In genomic region chr3:107516776-107517630, GRCm38 (mm10) we compare ENCODE assay signal across 8 mouse cellular contexts. TPM values are rescaled to one million over a fixed set of nuclear protein-coding genes. Genes with fewer than 3 reads are reported as not detected.
DNase-seq lines count a peak whose midpoint lies in the region; ATAC-seq lines count a peak whose summit lies in the region.

No protein-coding gene starts in this region.

- DNase-seq in lung, postnatal 25 days (ENCODE audit: low spot score): no peak
- peak; percentile 75 for DNase-seq in embryo, embryonic 10.5 days (ENCODE audit: low spot score)
- peak; percentile 9 for DNase-seq in liver
- DNase-seq in right cerebral cortex, postnatal 25 days: peak; percentile 65
- DNase-seq in ovary, postnatal 14 days (ENCODE audit: low spot score): no peak

- H3K4me2 ChIP-seq in lung, embryonic 16.5 days (ENCODE audit: low read depth, low read length): peak overlapping the region; percentile 71
- H3K4me2 ChIP-seq in hindbrain, embryonic 16.5 days (ENCODE audit: low read length): peak overlapping the region; percentile 80

- H3K4me3 ChIP-seq in lung, embryonic 16.5 days (ENCODE audit: low read length): peak overlapping the region; percentile 47
- H3K4me3 ChIP-seq in hindbrain, embryonic 16.5 days (ENCODE audit: low read length): peak overlapping the region; percentile 67

- peaks cover 11% of the 10 kb centered on the region for H3K4me1 ChIP-seq in lung, embryonic 16.5 days (replicated peaks; ENCODE audit: control insufficient read depth, insufficient read depth, low read length)
- H3K4me1 ChIP-seq in hindbrain, embryonic 16.5 days (ENCODE audit: control insufficient read depth, insufficient read depth, low read depth, low read length): peaks cover 12% of the 10 kb centered on the region

- peaks cover 28% of the 10 kb centered on the region for H3K27me3 ChIP-seq in lung, embryonic 16.5 days (ENCODE audit: control insufficient read depth, insufficient read depth, low read depth, low read length)
- peaks cover 3% of the 10 kb centered on the region; the same call in 1 of the 2 replicates for H3K27me3 ChIP-seq in hindbrain, embryonic 16.5 days (replicated peaks; ENCODE audit: control insufficient read depth, insufficient read depth, low read length)

- peak overlapping the region; percentile 64 for H3K9ac ChIP-seq in lung, embryonic 16.5 days (ENCODE audit: low read length)
- peak overlapping the region; percentile 76 for H3K9ac ChIP-seq in hindbrain, embryonic 16.5 days (ENCODE audit: low read depth, low read length)

- 8% methylated on average over 54 of the region's 55 CpGs for WGBS in lung, embryonic 16.5 days
- 4% methylated on average over 55 of the region's 55 CpGs for WGBS in hindbrain, embryonic 16.5 days

- H3K27ac ChIP-seq in lung, embryonic 16.5 days (ENCODE audit: low read length): no peak overlapping the region
- peak overlapping the region; percentile 84 for H3K27ac ChIP-seq in hindbrain, embryonic 16.5 days (ENCODE audit: low read depth, low read length)

- H3K36me3 ChIP-seq in lung, embryonic 16.5 days (ENCODE audit: control insufficient read depth, insufficient read depth, low read length): no peaks in the 10 kb centered on the region
- H3K36me3 ChIP-seq in hindbrain, embryonic 16.5 days (ENCODE audit: control insufficient read depth, insufficient read depth, low read length): no peaks in the 10 kb centered on the region

- H3K9me3 ChIP-seq in lung, embryonic 16.5 days (ENCODE audit: control insufficient read depth, low read length): no peaks in the 10 kb centered on the region
- no peaks in the 10 kb centered on the region for H3K9me3 ChIP-seq in hindbrain, embryonic 16.5 days (ENCODE audit: control insufficient read depth, low read length)

- peak; percentile 89 for ATAC-seq in lung, embryonic 16.5 days (ENCODE audit: low read depth)
- ATAC-seq in hindbrain, embryonic 16.5 days: peak; percentile 82
- no peak for ATAC-seq in inflammation-experienced regulatory T-cells, adult 6 months

RNA-seq across cellular contexts. Expression of gene Slc6a17, which starts 0.8 kb away (rescaled TPM):
- 1.3 and 1.8 TPM in 2 replicates for polyA plus RNA-seq in lung, embryonic 16.5 days (2015; fragmentation: Nextera tagmentation; extraction: Ambion mirVana)
- 19.1 and 20.4 TPM in 2 replicates for polyA plus RNA-seq in hindbrain, embryonic 16.5 days (2015; fragmentation: Nextera tagmentation; extraction: Ambion mirVana)
- not detected for polyA plus RNA-seq in inflammation-experienced regulatory T-cells, adult 6 months (2017; shearing (Covaris generic))

RNA-seq across cellular contexts. Expression of gene Ubl4b, which starts 37.9 kb away (rescaled TPM):
- not detected in 2 replicates for polyA plus RNA-seq in lung, embryonic 16.5 days (2015; fragmentation: Nextera tagmentation; extraction: Ambion mirVana)
- polyA plus RNA-seq in hindbrain, embryonic 16.5 days (2015; fragmentation: Nextera tagmentation; extraction: Ambion mirVana): not detected in 2 replicates
- not detected for polyA plus RNA-seq in inflammation-experienced regulatory T-cells, adult 6 months (2017; shearing (Covaris generic))

RNA-seq across cellular contexts. Expression of gene Kcnc4, which starts 57.7 kb away (rescaled TPM):
- 0.05 and 0.08 TPM in 2 replicates for polyA plus RNA-seq in lung, embryonic 16.5 days (2015; fragmentation: Nextera tagmentation; extraction: Ambion mirVana)
- 8.7 and 9.7 TPM in 2 replicates for polyA plus RNA-seq in hindbrain, embryonic 16.5 days (2015; fragmentation: Nextera tagmentation; extraction: Ambion mirVana)
- not detected for polyA plus RNA-seq in inflammation-experienced regulatory T-cells, adult 6 months (2017; shearing (Covaris generic))

Comparison
In these comparisons a context has a peak if more than half of its experiments do, and no peak if none do; other contexts are left out.
1. DNase-seq: peak in embryo, embryonic 10.5 days (single experiment), liver (single experiment) and right cerebral cortex, postnatal 25 days (single experiment); none in lung, postnatal 25 days (single experiment) and ovary, postnatal 14 days (single experiment).